Comparison of ENCODE assay signal across 10 mouse cellular contexts in the genomic region with DNA sequence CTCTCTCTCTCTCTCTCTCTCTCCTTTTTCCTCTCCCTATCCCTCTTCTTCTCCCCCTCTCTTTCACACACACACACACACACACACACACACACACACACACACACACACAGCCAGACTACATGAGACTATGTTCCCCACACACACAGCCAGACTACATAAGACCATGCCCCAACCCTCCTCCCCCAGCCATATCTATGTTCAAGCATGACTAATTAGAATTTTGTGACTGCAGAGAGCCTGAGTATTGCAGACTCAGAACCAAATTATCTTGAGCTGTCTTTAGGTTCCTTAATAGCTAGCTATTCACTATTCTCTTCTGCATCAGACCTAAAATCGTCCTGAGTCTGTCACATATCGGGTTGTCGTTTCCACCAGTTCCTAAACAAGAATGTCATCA. TPM values are rescaled to one million over a fixed set of nuclear protein-coding genes. Genes with fewer than 3 reads are reported as not detected.
DNase-seq lines count a peak whose midpoint lies in the region; ATAC-seq and TF ChIP-seq lines count a peak whose summit lies in the region.
"Had no signal": no experiment of that assay in that cellular context is flagged by ENCODE, and none has a peak within 500 bp of the region (broad histone marks: within the 10 kb centered on the region; RNA-seq: fewer than 3 reads in every experiment).

No protein-coding gene starts in this region.

- peaks cover 29% of the 10 kb centered on the region for H3K4me1 ChIP-seq in heart, postnatal 0 days (ENCODE audit: control insufficient read depth, insufficient read depth)
- H3K4me1 ChIP-seq in MEL (ENCODE audit: control insufficient read depth in 1 of 2, insufficient read depth in 2 of 2, low read length in 2 of 2) = peaks cover 25 to 67% of the 10 kb centered on the region in 2 experiments
- H3K4me1 ChIP-seq in embryonic facial prominence, embryonic 13.5 days = peaks cover 48% of the 10 kb centered on the region
- H3K4me1 ChIP-seq in liver, embryonic 11.5 days (replicated peaks; ENCODE audit: control insufficient read depth, insufficient read depth, low read length) = peaks cover 65% of the 10 kb centered on the region

- no peaks in the 10 kb centered on the region for H3K9me3 ChIP-seq in heart, postnatal 0 days (replicated peaks; ENCODE audit: control insufficient read depth, low read length)
- no peaks in the 10 kb centered on the region for H3K9me3 ChIP-seq in MEL (replicated peaks; ENCODE audit: insufficient read depth, low read length)
- H3K9me3 ChIP-seq in embryonic facial prominence, embryonic 13.5 days = no peaks in the 10 kb centered on the region
- no peaks in the 10 kb centered on the region for H3K9me3 ChIP-seq in liver, embryonic 11.5 days (ENCODE audit: control insufficient read depth, low read length)

- no peak overlapping the region for H3K4me3 ChIP-seq in heart, postnatal 0 days (ENCODE audit: low read depth, low read length)
- H3K4me3 ChIP-seq in MEL (ENCODE audit: control insufficient read depth in 1 of 2, insufficient read depth in 1 of 2, low read depth in 2 of 2, low read length in 2 of 2) = peak overlapping the region; percentile 16 to 57; a peak in 3 of 4 replicates
- no peak overlapping the region for H3K4me3 ChIP-seq in embryonic facial prominence, embryonic 13.5 days
- H3K4me3 ChIP-seq in liver, embryonic 11.5 days (ENCODE audit: low read depth, low read length) = no peak overlapping the region
- H3K4me3 ChIP-seq in gastrocnemius, adult 2 months = no peak overlapping the region

- H3K79me2 ChIP-seq in MEL (ENCODE audit: control insufficient read depth, insufficient read depth, low read length, poor library complexity) = no peaks in the 10 kb centered on the region; the same call in 1 of the 2 replicates

- H3K27ac ChIP-seq in heart, postnatal 0 days (ENCODE audit: low read depth) = peak overlapping the region; percentile 58; the same call in 1 of the 2 replicates
- peak overlapping the region; percentile 98 for H3K27ac ChIP-seq in MEL (ENCODE audit: control insufficient read depth, low read depth, low read length)
- H3K27ac ChIP-seq in embryonic facial prominence, embryonic 13.5 days = peak overlapping the region; percentile 87
- peak overlapping the region; percentile 94 for H3K27ac ChIP-seq in liver, embryonic 11.5 days (ENCODE audit: low read depth, low read length)
- H3K27ac ChIP-seq in gastrocnemius, adult 2 months = no peak overlapping the region

- H3K27me3 ChIP-seq in heart, postnatal 0 days (ENCODE audit: control insufficient read depth, insufficient read depth, low read length) = no peaks in the 10 kb centered on the region
- no peaks in the 10 kb centered on the region for H3K27me3 ChIP-seq in MEL (ENCODE audit: control insufficient read depth in 1 of 2, insufficient read depth in 2 of 2, low read length in 2 of 2)
- no peaks in the 10 kb centered on the region for H3K27me3 ChIP-seq in embryonic facial prominence, embryonic 13.5 days
- H3K27me3 ChIP-seq in liver, embryonic 11.5 days (replicated peaks; ENCODE audit: control insufficient read depth, insufficient read depth, low read length) = no peaks in the 10 kb centered on the region

- intact Hi-C loops in gastrocnemius, adult 2 months (cut with DNase I) = no loop called here

- no peak for DNase-seq in heart, postnatal 0 days (ENCODE audit: low spot score)
- DNase-seq in heart, adult 11 months = no peak
- peak; percentile 81 for DNase-seq in MEL (ENCODE audit: low read depth, low spot score)
- no peak for DNase-seq in liver, embryonic 11.5 days (ENCODE audit: low spot score)
- DNase-seq in gastrocnemius, adult 2 months = no peak
- DNase-seq in spleen, adult 12 weeks (ENCODE audit: low spot score) = no peak
- DNase-seq in layer of hippocampus, adult 8-10 months (ENCODE audit: low spot score in 2 of 2) = no peak
- DNase-seq: adrenal gland, postnatal 14 days; cerebellum, postnatal 36 days had no signal

- no peak for TF ChIP-seq EP300 in heart, postnatal 0 days (IDR thresholded peaks at IDR 0.05; ENCODE audit: low read depth)
- TF ChIP-seq EP300 in MEL (IDR thresholded peaks at IDR 0.05; ENCODE audit: low read depth in 1 of 2, low read length in 2 of 2) = peak; percentile 44 to 57; a peak in 3 of 4 replicates

- no peak for ATAC-seq in heart, postnatal 0 days (ENCODE audit: insufficient read depth, low read depth)
- ATAC-seq in embryonic facial prominence, embryonic 13.5 days (ENCODE audit: insufficient number of reproducible peaks, insufficient read depth, low FRiP score, low TSS enrichment, low read depth) = no peak
- no peak for ATAC-seq in liver, embryonic 11.5 days (replicated peaks; ENCODE audit: low FRiP score)

- H3K36me3 ChIP-seq in heart, postnatal 0 days (replicated peaks; ENCODE audit: control insufficient read depth, insufficient read depth, low read length) = no peaks in the 10 kb centered on the region
- H3K36me3 ChIP-seq in MEL (ENCODE audit: control insufficient read depth in 1 of 2, insufficient read depth in 2 of 2, low read length in 2 of 2) = peaks cover 0 to 55% of the 10 kb centered on the region in 2 experiments; a peak in 2 of 4 replicates
- no peaks in the 10 kb centered on the region for H3K36me3 ChIP-seq in embryonic facial prominence, embryonic 13.5 days
- no peaks in the 10 kb centered on the region for H3K36me3 ChIP-seq in liver, embryonic 11.5 days (ENCODE audit: control insufficient read depth, insufficient read depth, low read length)

- no peak overlapping the region for H3K4me2 ChIP-seq in heart, postnatal 0 days (ENCODE audit: low read depth, low read length)
- no peak overlapping the region for H3K4me2 ChIP-seq in embryonic facial prominence, embryonic 13.5 days
- H3K4me2 ChIP-seq in liver, embryonic 11.5 days = peak overlapping the region; percentile 44; the same call in 1 of the 2 replicates

- TF ChIP-seq POLR2A in MEL (IDR thresholded peaks at IDR 0.05; ENCODE audit: control insufficient read depth in 1 of 2, insufficient read depth in 1 of 2, low read depth in 1 of 2, low read length in 2 of 2, poor library complexity in 1 of 2) = no peak

- TF ChIP-seq CTCF in heart, postnatal 0 days (IDR thresholded peaks at IDR 0.05; ENCODE audit: low read depth) = no peak
- TF ChIP-seq CTCF in MEL (IDR thresholded peaks at IDR 0.05 in 2 of 3, conservative IDR thresholded peaks at IDR 0.05 in 1 of 3; ENCODE audit: control insufficient read depth in 1 of 3, insufficient read depth in 1 of 3, low read depth in 2 of 3, low read length in 3 of 3, poor library complexity in 1 of 3, severe bottlenecking in 1 of 3) = no peak
- TF ChIP-seq CTCF in gastrocnemius, adult 2 months (IDR thresholded peaks at IDR 0.05) = no peak

- no peak overlapping the region for H3K9ac ChIP-seq in heart, postnatal 0 days (replicated peaks; ENCODE audit: low read depth, low read length)
- H3K9ac ChIP-seq in MEL (ENCODE audit: control insufficient read depth, low read depth, low read length, poor library complexity, severe bottlenecking) = peak overlapping the region; percentile 57
- no peak overlapping the region for H3K9ac ChIP-seq in embryonic facial prominence, embryonic 13.5 days
- H3K9ac ChIP-seq in liver, embryonic 11.5 days (ENCODE audit: low read depth, low read length) = no peak overlapping the region

- TF ChIP-seq RAD21 in MEL (IDR thresholded peaks at IDR 0.05; ENCODE audit: low read depth, low read length) = no peak

- WGBS in heart, postnatal 0 days = 66% methylated on average over 3 of the region's 3 CpGs
- WGBS in embryonic facial prominence, embryonic 13.5 days = 49% methylated on average over 3 of the region's 3 CpGs
- WGBS in liver, embryonic 11.5 days = 51% methylated on average over 3 of the region's 3 CpGs

TF ChIP-seq in MEL, 35 proteins besides CTCF, POLR2A, EP300 and RAD21:
- TF ChIP-seq ETS1 (IDR thresholded peaks at IDR 0.05; ENCODE audit: low read depth, low read length) (peak; percentile 55), RCOR1 (IDR thresholded peaks at IDR 0.05; ENCODE audit: low read depth, low read length) (0 out of 2 replicates have a peak, but pooled peaks have one; percentile 8), ELF1 (IDR thresholded peaks at IDR 0.05; ENCODE audit: low read depth, low read length) (no peak), HCFC1 (IDR thresholded peaks at IDR 0.05; ENCODE audit: low read depth, low read length) (no peak), SIN3A (IDR thresholded peaks at IDR 0.05; ENCODE audit: low read length) (no peak)

RNA-seq across cellular contexts. Expression of a gene that starts 39.5 kb away (rescaled TPM):
- total RNA-seq in heart, postnatal 0 days (2014; rRNA removed; ENCODE audit: low replicate concordance) = 14.8 and 37.1 TPM in 2 replicates
- polyA plus RNA-seq in heart, postnatal 0 days (2015; fragmentation: Nextera tagmentation; extraction: Ambion mirVana) = 16.0 and 16.4 TPM in 2 replicates
- 23.6 and 30.7 TPM in 2 replicates for total RNA-seq in MEL (2012; rRNA removed)
- polyA plus RNA-seq in MEL (2012; ENCODE audit: insufficient read depth in 1 of 2, insufficient read length in 2 of 2, low read depth in 1 of 2, low replicate concordance in 2 of 2, missing spikeins in 1 of 2) = 10 to 100 TPM in 1 of 2 experiments, not detected in 1; 29.2 TPM
- 16.7 and 18.8 TPM in 2 replicates for polyA plus RNA-seq in embryonic facial prominence, embryonic 13.5 days (2015; fragmentation: Nextera tagmentation; extraction: Ambion mirVana)
- polyA plus RNA-seq in liver, embryonic 11.5 days (2014; fragmentation: Nextera tagmentation; extraction: Ambion mirVana) = 18.6 and 19.5 TPM in 2 replicates
- 10 to 100 TPM in 1 of 2 experiments, 1 to 10 TPM in 1; 6.3 to 11.2 TPM for total RNA-seq in gastrocnemius, adult 2 months (2021)
- total RNA-seq in layer of hippocampus, adult 8-10 months (2022) = 10 to 100 TPM in 2 of 4 experiments, 1 to 10 TPM in 2; 2.6 to 16.0 (median 6.7) TPM

RNA-seq across cellular contexts. Expression of a gene that starts 55.5 kb away (rescaled TPM):
- 57.7 and 61.1 TPM in 2 replicates for total RNA-seq in heart, postnatal 0 days (2014; rRNA removed; ENCODE audit: low replicate concordance)
- 23.8 and 23.9 TPM in 2 replicates for polyA plus RNA-seq in heart, postnatal 0 days (2015; fragmentation: Nextera tagmentation; extraction: Ambion mirVana)
- total RNA-seq in MEL (2012; rRNA removed) = 2.5 and 4.0 TPM in 2 replicates
- polyA plus RNA-seq in MEL (2012; ENCODE audit: insufficient read depth in 1 of 2, insufficient read length in 2 of 2, low read depth in 1 of 2, low replicate concordance in 2 of 2, missing spikeins in 1 of 2) = 1 to 10 TPM in 1 of 2 experiments, not detected in 1; 9.9 TPM
- polyA plus RNA-seq in embryonic facial prominence, embryonic 13.5 days (2015; fragmentation: Nextera tagmentation; extraction: Ambion mirVana) = 53.2 and 54.5 TPM in 2 replicates
- 16.2 and 20.0 TPM in 2 replicates for polyA plus RNA-seq in liver, embryonic 11.5 days (2014; fragmentation: Nextera tagmentation; extraction: Ambion mirVana)
- 10 to 100 TPM; 38.2 to 52.0 TPM for total RNA-seq in gastrocnemius, adult 2 months (2021)
- total RNA-seq in layer of hippocampus, adult 8-10 months (2022) = 10 to 100 TPM; 87.5 to 90.5 (median 89.7) TPM

Comparison
In these comparisons a context has a peak if more than half of its experiments do, and no peak if none do; other contexts are left out.
1. H3K4me3 ChIP-seq: peak in MEL (2 of 2); none in heart, postnatal 0 days (single experiment), embryonic facial prominence, embryonic 13.5 days (single experiment), liver, embryonic 11.5 days (single experiment) and gastrocnemius, adult 2 months (single experiment).